Mouse (Mus musculus): ENCODE results near the gene Slc39a11.

GRCm38 (mm10) chr11:113560150-113560549 is 89.7 kb downstream of the Slc39a11 start:
- no peak for TF ChIP-seq CTCF (IDR thresholded peaks at IDR 0.05; ENCODE audit: low read depth, low read length)
- TF ChIP-seq GATA1 (IDR thresholded peaks at IDR 0.05; ENCODE audit: borderline replicate concordance, low read length): no peak
